Mouse (Mus musculus) frontal cortex, postnatal 36 days (tissue): Measurements from ENCODE around the gene Gpm6b.

Source experiments
- DNase-seq, 2 experiments: peaks; one replicate each; pipeline ENCODE4 v3.0.0; 2022; ENCODE audit warnings: low spot score in 2 of 2

Gpm6b gene

DNA sequence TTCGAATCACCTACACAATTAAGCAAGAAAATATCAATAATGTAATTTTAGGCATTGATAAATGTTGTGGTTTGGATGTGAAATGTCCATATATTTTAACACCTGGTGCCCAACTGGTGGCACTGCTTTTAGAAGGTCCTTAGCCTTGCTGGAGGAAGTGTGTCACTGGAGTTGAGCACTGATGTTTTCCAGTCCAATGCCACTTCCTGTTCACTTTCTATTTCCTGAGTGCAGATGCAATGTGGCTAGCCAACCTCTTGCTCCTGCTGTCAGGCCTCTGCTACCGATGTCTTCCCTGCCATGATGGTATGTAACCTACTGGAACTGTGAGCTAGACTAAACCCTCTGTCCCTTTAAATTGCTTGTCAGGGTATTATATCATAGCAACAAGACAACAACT lies 65.6 kb downstream of the Gpm6b start:
- no peak for DNase-seq

DNA sequence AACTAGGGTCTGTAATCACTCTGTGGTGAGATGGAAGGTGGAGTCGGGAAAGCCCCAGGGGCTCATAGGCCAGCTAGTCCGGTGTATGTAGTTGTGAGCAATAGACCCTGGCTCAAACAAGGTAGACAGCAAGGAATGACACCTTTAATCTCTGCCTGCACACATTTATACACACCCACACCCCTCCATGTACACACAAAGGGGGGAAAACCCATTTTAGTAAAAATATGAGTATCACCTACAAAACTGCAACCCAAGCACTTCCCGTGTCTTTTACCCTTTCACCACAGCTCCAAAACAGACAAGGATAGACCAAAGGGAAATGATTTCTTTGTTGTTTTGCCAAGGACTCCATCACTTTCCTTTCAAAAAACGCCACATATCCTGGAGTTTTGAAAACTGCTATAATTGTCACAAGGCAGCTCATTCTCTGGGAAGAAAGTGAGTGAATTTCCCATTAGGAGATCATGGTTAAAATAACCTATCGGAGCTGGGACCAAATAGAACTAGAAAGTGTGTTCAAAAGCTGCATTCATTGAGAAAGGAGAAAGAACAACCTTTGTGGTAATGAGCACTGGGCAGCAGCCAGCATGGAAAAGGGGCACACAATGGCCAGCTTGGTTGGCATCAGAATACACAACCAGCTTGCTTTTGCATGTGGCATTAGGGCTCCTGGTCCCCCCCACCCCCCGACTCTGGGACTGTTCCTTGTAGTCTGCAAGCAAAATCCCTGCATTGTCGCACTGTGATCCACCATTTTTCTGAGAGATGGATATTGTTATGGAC lies 68.9 kb downstream of the Gpm6b start:
- no peak for DNase-seq

DNA sequence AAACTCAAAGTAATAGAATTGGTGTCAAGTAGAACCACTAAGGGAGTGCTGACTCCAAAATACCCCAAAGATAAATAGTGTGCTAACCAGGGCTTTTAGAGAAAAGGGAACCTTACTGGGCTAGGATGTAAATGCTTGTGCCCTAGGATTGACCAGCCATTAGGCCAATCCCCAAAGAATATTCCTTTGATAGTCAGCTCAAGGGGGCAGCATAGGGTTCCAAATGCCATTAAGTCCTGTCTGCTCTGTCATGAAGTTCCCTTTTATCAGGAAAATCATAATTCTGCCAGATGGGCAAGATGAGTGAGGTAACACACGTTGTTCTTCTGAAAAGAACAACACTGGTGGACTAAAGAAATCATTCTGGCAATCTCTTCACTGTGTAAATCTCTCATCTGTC lies 70.1 kb downstream of the Gpm6b start:
- DNase-seq = no peak

DNA sequence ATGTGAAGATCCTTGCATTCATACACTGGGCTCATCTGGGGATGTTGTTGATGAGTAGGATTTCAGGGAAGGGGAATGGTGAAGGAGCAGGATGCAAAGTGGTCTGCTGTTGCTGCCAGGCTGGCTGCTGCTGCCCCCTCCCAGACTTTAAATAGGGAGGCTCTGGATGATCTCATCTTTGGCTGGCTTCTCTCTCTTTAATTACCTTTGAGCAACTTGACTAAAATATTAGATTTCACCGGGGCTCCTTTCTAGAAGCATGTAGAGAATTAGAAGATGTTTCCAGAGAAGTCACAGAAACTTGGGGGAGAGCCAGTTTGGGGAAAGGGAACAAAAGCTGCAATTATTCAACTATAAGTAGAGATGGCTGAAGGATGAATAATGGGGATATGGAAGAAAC lies 76.5 kb downstream of the Gpm6b start:
- no peak for DNase-seq

DNA sequence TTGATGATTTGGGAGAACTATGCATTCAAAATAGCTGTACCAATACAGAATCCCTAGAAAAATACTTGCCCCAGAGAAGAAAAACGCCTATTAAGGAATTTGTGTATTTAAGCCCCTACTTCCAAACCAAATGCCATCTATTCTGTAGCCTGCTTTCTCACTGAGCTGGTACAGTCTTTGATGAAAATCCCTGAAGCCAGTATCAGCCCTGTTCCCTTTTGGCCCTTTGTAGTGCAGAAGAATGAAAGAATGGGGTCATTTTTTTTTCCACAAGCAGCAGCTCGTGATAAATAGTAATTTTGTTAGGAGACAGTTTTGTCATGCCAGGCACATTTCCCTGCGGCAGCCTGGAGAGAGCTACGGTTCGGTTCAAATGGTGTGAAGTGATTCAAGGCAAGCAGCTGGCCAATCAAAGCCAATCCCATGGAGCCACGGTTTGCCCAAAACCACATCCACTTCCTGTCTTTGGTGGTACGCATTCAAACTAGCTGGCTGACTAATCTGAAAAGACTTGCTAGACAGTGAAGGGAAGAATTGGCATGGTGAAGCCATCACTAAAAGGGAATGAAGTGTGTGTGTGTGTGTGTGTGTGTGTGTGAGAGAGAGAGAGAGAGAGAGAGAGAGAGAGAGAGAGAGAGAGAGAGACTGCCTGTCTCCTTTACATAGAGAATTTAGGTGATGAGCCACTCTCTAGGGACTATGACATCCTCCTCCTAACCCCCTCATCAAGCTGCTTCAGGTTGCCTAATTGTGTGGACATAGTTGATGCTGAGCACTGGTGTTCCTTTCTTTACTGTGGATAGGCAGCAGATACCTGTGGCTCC lies 78.1 kb downstream of the Gpm6b start:
- DNase-seq = peak in 1 of 2 experiments; percentile 55

DNA sequence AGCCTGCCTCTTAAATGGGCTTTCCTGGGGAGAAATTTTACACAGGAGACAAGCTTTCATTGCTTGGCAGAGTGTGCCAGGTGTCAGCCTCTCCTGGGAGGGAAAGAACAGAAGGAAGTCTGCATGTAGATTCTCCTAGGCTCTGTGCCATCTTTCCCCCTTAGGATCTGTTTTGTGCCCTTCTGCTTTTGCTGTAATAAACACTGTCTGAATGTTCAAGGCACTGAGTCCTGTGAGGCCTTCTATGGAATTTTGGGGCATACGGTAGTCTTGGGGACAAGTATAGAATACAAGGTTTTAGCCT lies 78.6 kb downstream of the Gpm6b start:
- DNase-seq = no peak

DNA sequence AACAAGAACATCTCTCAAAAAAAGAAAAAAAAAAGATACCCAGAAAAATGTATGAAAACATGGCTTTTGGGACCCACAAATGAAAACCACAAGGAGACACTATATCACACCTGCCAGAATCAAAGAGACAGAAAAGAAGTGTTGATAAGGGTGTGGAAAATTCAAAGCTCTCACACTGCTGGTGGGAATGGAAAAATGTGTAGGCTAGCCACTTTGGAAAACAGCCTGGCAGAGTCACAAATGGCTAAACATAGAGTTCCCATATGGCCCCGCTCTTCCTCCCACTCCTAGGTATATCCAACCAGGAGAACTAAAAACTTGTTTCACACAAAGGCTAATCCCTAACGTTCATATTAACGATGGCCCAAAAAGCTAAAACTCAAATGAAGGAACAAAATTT lies 84.5 kb downstream of the Gpm6b start:
- peak in 1 of 2 experiments; percentile 60 for DNase-seq

DNA sequence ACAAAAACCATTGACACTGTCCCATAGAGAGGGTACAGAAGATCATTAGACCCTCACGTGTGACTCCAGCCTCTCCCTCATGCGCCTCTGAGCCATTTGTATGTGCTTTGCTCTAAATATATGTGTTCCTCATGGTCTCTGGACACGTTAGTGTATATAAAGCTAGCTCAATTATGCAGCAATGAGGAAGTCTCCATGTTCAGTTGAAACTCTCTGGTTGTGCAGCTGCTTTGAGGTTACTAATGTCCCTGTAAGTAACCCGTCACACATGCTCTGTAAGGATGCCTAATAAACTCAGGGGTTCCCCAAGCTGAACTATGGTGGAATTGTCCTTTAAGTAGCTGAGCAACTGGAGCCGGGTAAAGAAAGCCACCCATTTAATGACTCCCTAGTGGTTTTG lies 88.9 kb downstream of the Gpm6b start:
- no peak for DNase-seq

DNA sequence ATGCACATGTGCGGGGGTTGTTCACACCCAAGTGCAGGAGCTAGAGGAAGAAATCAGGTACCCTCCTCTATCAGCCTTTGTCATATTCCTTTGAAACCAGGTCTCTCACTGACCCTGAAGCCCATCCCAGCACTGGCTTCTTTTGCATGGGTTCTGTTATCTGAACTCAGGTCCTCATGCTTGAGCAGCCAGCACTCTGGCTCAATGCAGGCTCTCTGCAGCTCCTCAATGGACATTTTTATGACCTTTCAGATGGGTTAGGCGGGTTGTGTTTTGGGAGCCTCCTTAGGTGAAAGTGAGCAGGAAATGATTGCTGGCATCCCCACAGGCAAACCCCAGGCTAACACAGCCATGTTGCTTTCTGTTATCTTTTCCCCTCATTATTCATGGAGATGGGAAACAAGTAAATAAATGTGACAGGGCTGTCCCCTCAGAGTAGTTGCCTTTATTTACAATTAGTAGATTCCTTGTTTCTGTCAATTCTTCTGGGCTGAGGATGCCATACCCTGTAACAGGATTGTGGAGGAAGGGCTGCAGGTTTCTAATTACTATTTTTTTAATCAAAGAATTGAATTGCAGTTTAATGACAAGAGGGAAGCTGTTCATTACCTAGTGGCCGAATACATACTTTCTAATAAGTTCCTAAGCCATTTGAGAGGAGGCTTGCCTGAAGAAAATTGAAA lies 89.6 kb downstream of the Gpm6b start:
- no peak for DNase-seq

DNA sequence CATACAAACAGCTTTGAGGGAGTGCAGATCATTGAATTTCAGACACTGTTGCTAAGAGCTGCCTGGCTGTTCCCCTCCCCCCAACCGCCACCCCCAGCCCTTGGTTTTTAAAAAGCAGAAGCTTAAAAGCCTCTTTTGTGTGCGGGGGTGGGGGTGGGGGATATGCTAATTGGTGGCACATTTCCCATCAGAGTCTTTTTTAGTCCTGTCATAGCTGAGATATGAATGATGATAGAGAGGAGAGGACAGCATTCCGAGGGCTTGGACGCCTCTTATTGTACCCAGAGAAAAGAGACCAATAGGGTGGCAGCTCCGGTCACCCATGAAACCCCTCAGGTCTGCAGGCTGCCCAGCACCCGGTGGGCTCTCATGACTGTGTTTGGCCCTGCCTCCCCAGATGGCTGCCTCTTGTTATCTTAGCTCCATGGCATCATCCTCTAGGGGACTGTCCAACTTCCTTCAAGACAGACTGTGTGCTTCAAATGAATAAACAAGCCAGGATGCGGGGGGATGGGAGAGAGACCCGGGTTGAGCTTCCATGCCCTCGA lies 90.3 kb downstream of the Gpm6b start:
- no peak for DNase-seq

DNA sequence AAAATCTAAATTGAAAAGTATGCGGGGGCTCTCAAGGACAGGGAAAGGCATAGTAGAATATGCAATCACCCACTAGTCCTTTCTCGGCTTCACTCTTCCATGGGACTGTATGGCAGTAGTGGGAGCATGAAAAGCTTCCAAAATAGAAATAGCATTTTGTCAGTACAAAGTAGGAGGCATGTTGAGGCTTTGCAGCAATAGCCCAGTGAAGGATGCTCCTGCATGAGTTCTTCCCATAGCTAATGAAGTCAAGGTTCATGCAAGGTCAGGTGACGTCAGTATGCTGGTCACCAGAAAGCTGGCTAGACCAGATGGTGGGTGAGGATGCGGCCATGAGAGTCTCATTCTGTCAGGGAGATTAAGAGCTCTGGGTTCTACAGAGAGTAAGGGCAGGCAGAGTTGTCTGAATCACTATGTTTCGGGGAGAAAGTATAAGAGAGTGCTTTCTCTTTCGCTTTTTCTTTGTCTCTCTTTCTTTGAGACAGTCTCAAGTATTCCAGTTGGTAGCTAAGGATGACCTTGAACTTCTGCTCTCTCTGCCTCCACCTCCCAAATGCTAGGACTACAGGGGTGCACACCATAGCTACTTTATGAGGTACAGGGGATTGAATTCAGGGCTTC lies 95.9 kb downstream of the Gpm6b start:
- no peak for DNase-seq

DNA sequence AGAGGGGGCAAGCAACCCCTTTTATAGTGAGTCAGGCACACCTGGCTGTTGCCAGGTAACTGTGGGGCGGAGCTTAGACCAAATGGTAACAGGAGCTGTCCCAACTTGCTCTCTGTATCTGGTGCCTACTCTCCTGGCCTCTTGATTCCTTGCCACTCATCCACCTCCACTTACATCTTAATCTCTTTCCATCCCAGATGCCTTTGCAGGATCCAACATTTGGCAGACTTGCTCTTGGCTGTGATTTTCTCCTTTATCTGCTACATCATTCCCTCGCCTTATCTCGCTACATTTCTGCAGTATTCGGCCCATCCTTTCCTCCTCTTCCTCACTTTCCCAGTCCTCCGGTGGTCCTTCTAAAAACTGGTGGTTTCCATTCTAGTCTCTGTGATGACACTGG lies 99.6 kb downstream of the Gpm6b start:
- no peak for DNase-seq

DNA sequence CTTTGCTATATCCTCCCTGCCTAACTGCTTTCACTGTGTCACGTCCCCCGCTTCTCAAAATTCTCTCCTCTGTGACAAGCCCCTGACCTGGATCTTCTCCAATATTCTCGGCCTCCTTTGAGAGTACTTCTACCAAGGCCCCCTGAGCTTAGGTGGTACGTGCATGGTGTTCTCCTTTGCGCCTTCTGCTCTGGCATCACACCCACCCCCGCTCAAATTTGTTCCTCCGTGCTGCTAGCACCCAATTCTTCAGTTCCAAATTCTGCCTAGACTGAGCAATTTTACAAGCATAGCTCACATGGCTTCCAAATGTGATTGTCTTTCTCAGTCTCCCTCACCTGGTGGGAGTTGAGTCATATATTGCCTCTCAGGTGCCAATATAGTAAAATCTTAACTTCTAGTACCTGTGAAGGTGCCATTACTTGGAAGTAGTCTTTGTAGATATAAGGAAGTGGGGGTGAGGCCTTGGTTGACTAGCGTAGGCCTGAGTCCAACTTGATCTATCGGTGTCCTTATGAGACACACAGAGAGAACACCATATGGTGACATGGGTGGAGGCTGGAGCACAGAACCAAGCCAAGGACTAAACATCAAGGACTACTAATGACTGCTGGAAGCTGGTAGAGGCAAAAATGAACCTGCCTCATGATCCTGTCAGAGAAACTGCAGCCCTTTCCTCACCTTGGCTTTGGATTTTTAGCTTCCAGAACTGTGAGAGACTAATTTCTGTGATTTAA lies 100.2 kb downstream of the Gpm6b start:
- peak; percentile 61 to 69 for DNase-seq

DNA sequence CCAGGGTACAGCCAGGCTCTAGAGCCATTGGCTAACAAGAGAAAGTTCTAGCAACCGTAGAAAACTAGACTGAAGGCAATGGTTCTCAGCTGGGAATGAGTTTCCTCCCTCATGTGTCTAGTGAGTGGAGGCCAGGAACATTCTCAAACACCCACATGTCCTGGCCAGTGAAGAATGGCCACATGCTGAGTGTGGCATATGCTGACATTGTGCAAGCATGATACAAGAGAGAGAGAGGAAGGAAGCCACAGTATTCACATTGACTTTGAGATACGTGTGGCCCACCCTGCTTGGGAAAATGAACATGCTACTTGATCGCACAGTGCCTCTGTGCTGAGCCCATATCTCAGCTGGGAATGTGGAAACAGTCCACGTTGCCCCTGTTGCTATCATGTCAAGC lies 101.2 kb downstream of the Gpm6b start:
- no peak for DNase-seq

DNA sequence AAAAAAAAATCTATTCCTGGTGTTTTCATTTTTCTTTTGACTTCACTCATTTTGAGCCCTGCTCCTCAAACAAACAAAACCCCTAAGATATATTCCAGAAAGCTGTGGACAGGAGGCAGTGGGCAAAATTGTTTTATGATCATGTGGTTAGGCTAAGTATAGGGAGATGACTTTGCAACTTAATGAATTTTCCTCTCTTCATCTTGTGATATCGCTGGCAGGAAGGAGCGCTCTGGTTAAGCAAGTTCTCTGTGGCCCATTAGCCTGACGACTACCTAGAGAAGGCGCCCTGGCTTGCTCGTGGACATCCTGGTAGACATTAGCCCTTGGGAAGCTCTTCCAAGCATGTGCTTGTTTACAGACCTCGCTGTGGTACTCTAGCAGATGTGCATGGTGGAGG lies 103.1 kb downstream of the Gpm6b start:
- DNase-seq = no peak

DNA sequence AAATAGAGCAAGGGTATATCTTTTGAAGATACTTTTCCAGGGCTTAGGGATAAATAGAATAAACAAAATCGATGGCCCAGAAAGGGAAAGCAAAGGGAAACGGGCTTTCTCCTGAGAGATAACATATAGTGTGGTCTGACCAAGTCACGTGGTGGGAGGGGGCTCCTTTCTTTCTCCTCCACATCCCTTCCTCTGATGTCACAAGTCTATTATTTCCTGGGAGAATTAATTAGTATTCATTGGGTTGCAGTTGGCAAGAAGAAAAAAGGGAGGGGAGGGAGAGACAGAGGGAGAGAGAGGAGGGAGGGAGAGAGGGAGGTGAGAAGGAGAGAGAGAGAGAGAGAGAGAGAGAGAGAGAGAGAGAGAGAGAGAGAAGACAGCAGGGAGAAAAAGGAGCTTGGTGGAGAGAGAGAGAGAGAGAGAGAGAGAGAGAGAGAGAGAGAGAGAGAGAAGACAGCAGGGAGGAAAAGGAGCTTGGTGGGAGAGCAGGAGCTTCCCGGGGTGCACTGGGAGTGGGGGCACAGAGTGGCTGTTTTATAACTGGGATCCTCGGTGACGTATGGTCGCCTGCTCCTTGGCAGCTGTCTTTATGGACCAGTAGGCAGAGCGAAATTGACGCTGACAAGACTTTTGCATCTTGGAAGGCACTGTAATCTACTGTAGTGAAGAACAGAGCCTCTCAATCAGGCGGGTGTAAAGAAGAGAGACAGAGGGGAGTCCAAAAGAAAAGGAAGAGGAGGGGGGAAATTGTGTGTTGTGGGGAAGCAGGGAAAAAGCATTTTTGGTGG lies 105.7 kb downstream of the Gpm6b start:
- peak; percentile 44 to 66 for DNase-seq

DNA sequence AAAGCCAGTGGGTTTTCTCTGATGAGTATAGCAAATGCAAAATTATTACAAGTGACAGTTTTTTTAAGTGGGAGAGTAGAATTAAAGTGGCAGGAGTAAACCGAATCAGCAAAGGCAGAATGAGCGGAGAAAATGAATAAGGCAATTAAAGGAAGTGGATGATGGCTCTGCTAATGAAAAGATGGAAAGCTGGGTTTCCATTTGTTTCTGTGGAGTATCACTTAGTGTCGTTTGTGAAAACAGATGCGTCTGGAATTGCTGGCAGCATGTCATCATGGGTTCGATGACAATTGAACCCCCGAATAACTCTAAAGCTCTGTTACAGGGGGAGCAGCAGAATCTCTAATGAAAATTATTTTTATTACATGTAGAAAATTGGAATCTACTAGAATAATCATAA lies 109.4 kb downstream of the Gpm6b start:
- no peak for DNase-seq

DNA sequence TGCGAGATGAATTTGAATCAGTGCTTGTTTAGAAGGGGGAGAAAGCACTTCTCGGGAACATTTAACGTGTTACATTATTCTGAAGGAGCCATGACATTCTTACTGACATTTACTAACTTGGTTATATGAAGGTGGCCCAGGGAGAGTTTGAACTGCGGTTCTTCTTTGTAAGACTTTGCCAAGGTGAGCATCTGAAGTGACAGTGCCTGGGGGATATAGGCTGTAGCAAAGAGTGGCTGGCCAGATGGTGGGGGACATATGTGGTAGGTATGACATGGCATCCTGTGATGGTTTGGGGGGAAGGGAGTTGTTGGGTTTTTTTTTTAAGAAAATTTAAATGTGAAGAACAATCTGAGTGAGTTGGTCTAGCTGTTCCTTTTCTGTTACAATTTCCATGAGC lies 109.9 kb downstream of the Gpm6b start:
- DNase-seq = no peak

DNA sequence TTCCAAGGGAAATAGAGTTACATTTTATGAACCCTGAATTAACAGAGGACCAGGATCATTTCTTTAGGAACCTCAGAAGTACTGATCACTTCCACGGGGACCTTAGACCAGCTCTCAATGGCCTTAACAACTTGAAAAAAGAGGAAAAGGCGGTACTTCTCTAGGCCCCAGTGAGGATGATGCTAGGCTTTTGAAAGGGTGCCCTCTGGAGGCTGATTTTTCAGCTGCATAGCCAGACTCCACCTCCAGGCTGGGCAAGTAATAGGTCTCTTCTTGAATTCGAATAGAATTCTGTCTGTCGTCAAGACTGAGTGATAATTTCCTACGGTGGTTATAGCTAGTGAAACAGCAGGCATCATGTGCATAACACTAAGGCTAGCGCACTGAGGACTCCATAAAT lies 113.1 kb downstream of the Gpm6b start:
- DNase-seq = peak; percentile 56 to 76

DNA sequence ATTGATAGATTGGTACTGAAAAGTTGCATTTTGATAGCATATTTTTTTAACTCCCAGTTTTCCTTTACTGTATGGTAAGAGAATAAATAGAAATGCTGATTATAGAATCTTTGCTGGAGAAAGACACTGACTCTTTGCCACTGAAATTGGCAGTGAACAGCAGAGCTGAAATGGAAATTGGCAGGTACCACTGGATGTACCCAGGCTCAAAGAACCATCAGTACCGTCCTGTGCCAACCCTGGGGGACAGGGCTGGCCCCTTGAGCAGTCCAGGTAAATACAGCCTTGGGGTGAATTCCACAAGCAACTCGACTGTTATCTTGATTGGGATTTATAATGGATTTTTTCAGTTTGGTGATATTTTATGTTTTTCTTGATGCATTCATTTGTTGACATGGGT lies 114.7 kb downstream of the Gpm6b start:
- no peak for DNase-seq

DNA sequence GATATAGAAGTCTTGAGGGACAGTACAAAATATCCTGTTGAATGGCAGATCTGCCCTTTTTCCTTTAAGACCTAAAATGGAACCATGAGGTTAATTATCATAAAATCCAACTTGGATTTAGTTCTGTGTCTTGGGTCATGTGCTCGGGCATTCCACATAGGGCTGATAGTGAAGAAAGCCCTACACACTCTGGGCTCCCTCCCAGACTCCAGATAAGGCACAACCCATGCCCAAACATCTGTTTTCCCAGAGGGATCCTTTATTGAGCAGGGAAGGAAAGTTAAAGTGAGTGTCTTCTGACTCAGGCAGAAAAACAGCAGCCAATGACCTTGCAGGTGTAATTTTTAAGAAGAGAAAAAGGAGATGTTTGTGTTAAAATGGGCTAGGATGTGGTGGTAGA lies 116.2 kb downstream of the Gpm6b start:
- no peak for DNase-seq
